Mouse (Mus musculus): Measurements from ENCODE around the gene Thap11.

Thap11 gene

DNA sequence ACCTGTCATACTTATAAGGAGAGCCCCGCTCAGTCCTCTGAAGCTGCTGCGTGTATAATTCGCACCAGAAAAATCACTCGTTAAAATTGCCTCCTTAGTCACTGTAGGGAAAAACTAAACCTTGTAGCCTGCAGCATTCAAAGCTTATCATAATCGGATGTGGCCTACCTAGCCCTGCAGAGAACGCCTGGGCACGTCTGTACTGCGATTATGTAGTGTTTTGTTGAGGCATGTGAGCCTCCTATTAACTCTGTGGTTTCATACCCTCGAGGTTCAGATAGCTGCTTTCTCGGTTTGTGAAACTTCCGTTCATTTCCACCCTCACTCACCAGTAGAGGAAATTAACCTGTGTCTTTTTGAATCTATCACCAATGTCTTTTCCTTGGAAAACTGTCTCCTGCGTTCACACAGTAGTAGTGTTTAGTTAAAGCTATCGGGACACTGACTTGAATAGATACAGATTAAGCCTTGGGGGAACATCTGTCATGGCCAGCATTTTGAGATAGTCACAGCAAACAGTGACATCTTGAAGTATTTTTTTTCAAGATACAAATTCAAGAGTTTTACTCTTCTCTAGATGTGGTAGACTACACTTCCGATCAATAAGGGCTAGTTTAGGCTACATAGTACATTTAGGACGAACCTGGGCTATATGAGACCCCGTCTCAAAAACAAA, 46.1 kb downstream of the Thap11 start:
- DNase-seq (ENCODE audit: low spot score): no peak
